ENCODE assay signal across 12 mouse cellular contexts in the genomic region with DNA sequence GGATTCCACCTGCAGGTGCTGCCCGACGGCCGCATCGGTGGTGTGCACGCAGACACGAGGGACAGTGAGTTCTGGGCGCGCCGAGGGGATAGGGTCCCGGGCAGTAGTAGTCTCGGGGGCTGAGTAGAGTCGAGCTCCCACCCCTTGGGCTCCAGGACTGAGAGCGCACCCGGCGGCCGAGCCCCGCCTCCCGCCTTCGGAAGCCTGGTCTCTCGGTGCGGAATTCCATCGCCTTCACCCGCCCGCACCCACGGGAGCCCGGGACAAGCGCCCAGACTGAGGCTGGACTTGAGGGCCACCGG. TPM values are rescaled to one million over a fixed set of nuclear protein-coding genes. Genes with fewer than 3 reads are reported as not detected.
DNase-seq lines count a peak whose midpoint lies in the region; ATAC-seq and TF ChIP-seq lines count a peak whose summit lies in the region.
"Had no signal": no experiment of that assay in that cellular context is flagged by ENCODE, and none has a peak within 500 bp of the region (broad histone marks: within the 10 kb centered on the region; RNA-seq: fewer than 3 reads in every experiment).

No protein-coding gene starts in this region.

- H3K4me3 ChIP-seq in heart, embryonic 12.5 days, result peak overlapping the region; percentile 31
- peak overlapping the region; percentile 86 for H3K4me3 ChIP-seq in ES-Bruce4 (ENCODE audit: low read depth, low read length)
- H3K4me3 ChIP-seq in forebrain, embryonic 15.5 days, result peak overlapping the region; percentile 19
- peak overlapping the region; percentile 23 for H3K4me3 ChIP-seq in midbrain, embryonic 11.5 days (ENCODE audit: low read depth, low read length)

- peak overlapping the region; percentile 52 for H3K4me2 ChIP-seq in heart, embryonic 12.5 days
- peak overlapping the region; percentile 30 for H3K4me2 ChIP-seq in forebrain, embryonic 15.5 days (replicated peaks)
- H3K4me2 ChIP-seq in midbrain, embryonic 11.5 days, result peak overlapping the region; percentile 37

- no peak for TF ChIP-seq POLR2A in ES-Bruce4 (IDR thresholded peaks at IDR 0.05; ENCODE audit: insufficient read depth, low read length)

- no peak for DNase-seq in heart, adult 8-10 months (ENCODE audit: low spot score)
- DNase-seq in midbrain, embryonic 11.5 days (ENCODE audit: low spot score, missing footprints), result peak; percentile 94
- no peak for DNase-seq in right cerebral cortex, postnatal 4 days
- DNase-seq in right cerebral cortex, adult 18-20 months, result no peak

- TF ChIP-seq EP300 in ES-Bruce4 (IDR thresholded peaks at IDR 0.05; ENCODE audit: insufficient read depth, low read depth, low read length), result no peak

- no peaks in the 10 kb centered on the region for H3K9me3 ChIP-seq in heart, embryonic 12.5 days (replicated peaks)
- H3K9me3 ChIP-seq in ES-Bruce4 (replicated peaks; ENCODE audit: control insufficient read depth, insufficient read depth, low read length, poor library complexity, severe bottlenecking), result no peaks in the 10 kb centered on the region
- no peaks in the 10 kb centered on the region for H3K9me3 ChIP-seq in forebrain, embryonic 15.5 days
- H3K9me3 ChIP-seq in midbrain, embryonic 11.5 days (ENCODE audit: control insufficient read depth, low read length), result no peaks in the 10 kb centered on the region

- no peaks in the 10 kb centered on the region for H3K36me3 ChIP-seq in heart, embryonic 12.5 days
- H3K36me3 ChIP-seq in ES-Bruce4 (ENCODE audit: control insufficient read depth, insufficient read depth, low read length, poor library complexity, severe bottlenecking), result peaks cover 31% of the 10 kb centered on the region
- no peaks in the 10 kb centered on the region for H3K36me3 ChIP-seq in forebrain, embryonic 15.5 days
- no peaks in the 10 kb centered on the region for H3K36me3 ChIP-seq in midbrain, embryonic 11.5 days (ENCODE audit: control insufficient read depth, insufficient read depth, low read length)

- H3K4me1 ChIP-seq in heart, embryonic 12.5 days (replicated peaks), result peaks cover 18% of the 10 kb centered on the region
- H3K4me1 ChIP-seq in ES-Bruce4 (ENCODE audit: control insufficient read depth, insufficient read depth, low read length), result peaks cover 1% of the 10 kb centered on the region
- peaks cover 14% of the 10 kb centered on the region for H3K4me1 ChIP-seq in forebrain, embryonic 15.5 days
- peaks cover 10% of the 10 kb centered on the region for H3K4me1 ChIP-seq in midbrain, embryonic 11.5 days (ENCODE audit: control insufficient read depth, insufficient read depth, low read length)

- ATAC-seq in heart, embryonic 12.5 days (ENCODE audit: insufficient number of reproducible peaks, low FRiP score), result no peak
- no peak for ATAC-seq in forebrain, embryonic 15.5 days (replicated peaks)
- no peak for ATAC-seq in midbrain, embryonic 11.5 days (ENCODE audit: low FRiP score)
- ATAC-seq in granulocyte monocyte progenitor cell, adult 5-6 weeks (replicated peaks; ENCODE audit: poor library complexity, severe bottlenecking), result no peak
- ATAC-seq: CD4-positive, CD25-positive, alpha-beta regulatory T cell, adult 4 months had no signal

- no peak overlapping the region for H3K27ac ChIP-seq in heart, embryonic 12.5 days (ENCODE audit: poor library complexity, severe bottlenecking)
- peak overlapping the region; percentile 57; the same call in 1 of the 2 replicates for H3K27ac ChIP-seq in ES-Bruce4 (ENCODE audit: insufficient read depth, low read length)
- H3K27ac ChIP-seq in forebrain, embryonic 15.5 days (replicated peaks), result no peak overlapping the region
- H3K27ac ChIP-seq in midbrain, embryonic 11.5 days (ENCODE audit: low read depth, low read length), result no peak overlapping the region

- H3K27me3 ChIP-seq in heart, embryonic 12.5 days (replicated peaks), result peaks cover 95% of the 10 kb centered on the region
- no peaks in the 10 kb centered on the region for H3K27me3 ChIP-seq in ES-Bruce4 (ENCODE audit: control insufficient read depth, insufficient read depth, low read length, poor library complexity, severe bottlenecking)
- H3K27me3 ChIP-seq in forebrain, embryonic 15.5 days, result peaks cover 67% of the 10 kb centered on the region
- peaks cover 64% of the 10 kb centered on the region for H3K27me3 ChIP-seq in midbrain, embryonic 11.5 days (ENCODE audit: control insufficient read depth, insufficient read depth, low read length)

- 0% methylated on average over 28 of the region's 28 CpGs for WGBS in heart, embryonic 12.5 days
- under 1% methylated on average over 23 of the region's 28 CpGs for WGBS in forebrain, embryonic 15.5 days
- WGBS in midbrain, embryonic 11.5 days, result 0% methylated on average over 28 of the region's 28 CpGs

- H3K9ac ChIP-seq in heart, embryonic 12.5 days, result 0 out of 2 replicates have a peak overlapping the region, but pooled peaks have one; percentile 26
- H3K9ac ChIP-seq in ES-Bruce4 (ENCODE audit: low read depth, poor library complexity, severe bottlenecking), result peak overlapping the region; percentile 93
- no peak overlapping the region for H3K9ac ChIP-seq in forebrain, embryonic 15.5 days (replicated peaks)
- H3K9ac ChIP-seq in midbrain, embryonic 11.5 days (ENCODE audit: low read length), result no peak overlapping the region

- TF ChIP-seq CTCF in ES-Bruce4 (IDR thresholded peaks at IDR 0.05; ENCODE audit: low read depth, low read length), result no peak

RNA-seq across cellular contexts. Expression of a gene that starts 14.6 kb away (rescaled TPM):
- polyA plus RNA-seq in heart, embryonic 12.5 days (2016; fragmentation: Nextera tagmentation; extraction: Ambion mirVana), result not detected in 2 replicates
- not detected for total RNA-seq in heart, adult 8-10 months (2022)
- 82.9 and 84.3 TPM in 2 replicates for polyA plus RNA-seq in ES-Bruce4 (2011; ENCODE audit: insufficient read depth, insufficient read length, low read depth, missing spikeins)
- polyA plus RNA-seq in forebrain, embryonic 15.5 days (2015; fragmentation: Nextera tagmentation; extraction: Ambion mirVana), result not detected in 2 replicates
- polyA plus RNA-seq in midbrain, embryonic 11.5 days (2014; fragmentation: Nextera tagmentation; extraction: Ambion mirVana), result not detected in 2 replicates
- total RNA-seq in granulocyte monocyte progenitor cell, adult 5-6 weeks (2014; fragmentation: Nextera tagmentation), result not detected in 2 replicates
- not detected in 2 replicates for total RNA-seq in granulocyte monocyte progenitor cell, adult 5-6 weeks (2017)
- polyA plus RNA-seq: brain, embryonic 14.5 days; frontal cortex, adult 2 months had no signal

RNA-seq across cellular contexts. Expression of a gene that starts 23.8 kb away (rescaled TPM):
- polyA plus RNA-seq in heart, embryonic 12.5 days (2016; fragmentation: Nextera tagmentation; extraction: Ambion mirVana), result 0.13 and 0.20 TPM in 2 replicates
- not detected for total RNA-seq in heart, adult 8-10 months (2022)
- polyA plus RNA-seq in ES-Bruce4 (2011; ENCODE audit: insufficient read depth, insufficient read length, low read depth, missing spikeins), result 0.43 and 0.78 TPM in 2 replicates
- polyA plus RNA-seq in forebrain, embryonic 15.5 days (2015; fragmentation: Nextera tagmentation; extraction: Ambion mirVana), result 2.5 and 2.7 TPM in 2 replicates
- 1.1 TPM in 2 replicates for polyA plus RNA-seq in midbrain, embryonic 11.5 days (2014; fragmentation: Nextera tagmentation; extraction: Ambion mirVana)
- total RNA-seq in granulocyte monocyte progenitor cell, adult 5-6 weeks (2014; fragmentation: Nextera tagmentation), result 1.5 and 9.8 TPM in 2 replicates
- 0.82 and 2.2 TPM in 2 replicates for total RNA-seq in granulocyte monocyte progenitor cell, adult 5-6 weeks (2017)
- polyA plus RNA-seq: CD4-positive, CD25-positive, alpha-beta regulatory T cell, adult 4 months had no signal

RNA-seq across cellular contexts. Expression of a gene that starts 34.6 kb away (rescaled TPM):
- 0.10 TPM in 1 of 2 replicates, not detected in the other for polyA plus RNA-seq in heart, embryonic 12.5 days (2016; fragmentation: Nextera tagmentation; extraction: Ambion mirVana)
- not detected for total RNA-seq in heart, adult 8-10 months (2022)
- 3.1 and 3.3 TPM in 2 replicates for polyA plus RNA-seq in ES-Bruce4 (2011; ENCODE audit: insufficient read depth, insufficient read length, low read depth, missing spikeins)
- polyA plus RNA-seq in forebrain, embryonic 15.5 days (2015; fragmentation: Nextera tagmentation; extraction: Ambion mirVana), result 20.0 and 20.8 TPM in 2 replicates
- 89.0 and 104 TPM in 2 replicates for polyA plus RNA-seq in midbrain, embryonic 11.5 days (2014; fragmentation: Nextera tagmentation; extraction: Ambion mirVana)
- total RNA-seq in granulocyte monocyte progenitor cell, adult 5-6 weeks (2014; fragmentation: Nextera tagmentation), result not detected in 2 replicates
- 0.09 TPM in 1 of 2 replicates, not detected in the other for total RNA-seq in granulocyte monocyte progenitor cell, adult 5-6 weeks (2017)
- total RNA-seq: neutrophil, adult 5-6 weeks had no signal
- polyA plus RNA-seq: CD4-positive, CD25-positive, alpha-beta regulatory T cell, adult 4 months; frontal cortex, adult 2 months had no signal

RNA-seq across cellular contexts. Expression of a gene that starts 53.2 kb away (rescaled TPM):
- 20.1 and 21.4 TPM in 2 replicates for polyA plus RNA-seq in heart, embryonic 12.5 days (2016; fragmentation: Nextera tagmentation; extraction: Ambion mirVana)
- 10 to 100 TPM; 14.6 to 18.2 (median 17.4) TPM for total RNA-seq in heart, adult 8-10 months (2022)
- 21.5 and 30.7 TPM in 2 replicates for polyA plus RNA-seq in ES-Bruce4 (2011; ENCODE audit: insufficient read depth, insufficient read length, low read depth, missing spikeins)
- polyA plus RNA-seq in forebrain, embryonic 15.5 days (2015; fragmentation: Nextera tagmentation; extraction: Ambion mirVana), result 36.3 and 39.3 TPM in 2 replicates
- polyA plus RNA-seq in midbrain, embryonic 11.5 days (2014; fragmentation: Nextera tagmentation; extraction: Ambion mirVana), result 28.0 TPM in 2 replicates
- total RNA-seq in granulocyte monocyte progenitor cell, adult 5-6 weeks (2014; fragmentation: Nextera tagmentation), result 13.3 and 20.9 TPM in 2 replicates
- 16.6 and 20.8 TPM in 2 replicates for total RNA-seq in granulocyte monocyte progenitor cell, adult 5-6 weeks (2017)

Comparison
In these comparisons a context has a peak if more than half of its experiments do, and no peak if none do; other contexts are left out.
1. H3K4me3 ChIP-seq: peak in every context shown above with its lines; median percentile 86 in ES-Bruce4; 31 in heart, embryonic 12.5 days; 23 in midbrain, embryonic 11.5 days; 19 in forebrain, embryonic 15.5 days.
2. H3K9ac ChIP-seq: peak in heart, embryonic 12.5 days (single experiment) and ES-Bruce4 (single experiment); none in forebrain, embryonic 15.5 days (single experiment) and midbrain, embryonic 11.5 days (single experiment).
3. RNA of a gene that starts 14.6 kb away (polyA plus RNA-seq): 82.9 to 84.3 TPM in ES-Bruce4; not detected in midbrain, embryonic 11.5 days, not detected in heart, embryonic 12.5 days and not detected in forebrain, embryonic 15.5 days; every median in the first group is over 10 times any median in the second.
4. Peak in every context shown above with its lines, with median percentiles within 50 percentile points of each other: H3K4me2 ChIP-seq.